Mouse (Mus musculus) embryonic facial prominence, embryonic 14.5 days (tissue): ENCODE results near the gene Zyx. TPM values are rescaled to one million over a fixed set of nuclear protein-coding genes. Genes with fewer than 3 reads are reported as not detected.

ENCODE experiments used
- ATAC-seq: fragments of 200-750 bp; cut with Nextera tagmentation; 2 replicates; pipeline ENCODE4 v1.8.0; 2017; ENCODE audit warnings: low read depth, moderate number of reproducible peaks, moderate TSS enrichment
- DNase-seq: peaks from one replicate; pipeline ENCODE4 v3.0.0-alpha.2; 2015; ENCODE audit warnings: low spot score
- H3K27ac ChIP-seq: fragments of 300-500 bp; sonication (generic); replicated peaks from 2 replicates; pipeline ENCODE4 v1.5.1; 2014; ENCODE audit warnings: low read depth, mild to moderate bottlenecking, low read length, moderate library complexity
- H3K27me3 ChIP-seq: fragments of 300-500 bp; sonication (generic); replicated peaks from 2 replicates; pipeline ENCODE4 v1.6.1; 2014; ENCODE audit warnings: low read length; ENCODE audit not compliant: control insufficient read depth, insufficient read depth
- H3K36me3 ChIP-seq: fragments of 300-500 bp; sonication (generic); 2 replicates; pipeline ENCODE4 v1.6.1; 2014; ENCODE audit warnings: low read length, mixed read lengths; ENCODE audit not compliant: control insufficient read depth, insufficient read depth
- H3K4me1 ChIP-seq: fragments of 300-500 bp; sonication (generic); 2 replicates; pipeline ENCODE4 v1.6.1; 2014; ENCODE audit warnings: antibody characterized with exemption, low read length; ENCODE audit not compliant: control insufficient read depth, insufficient read depth
- H3K4me2 ChIP-seq: fragments of 300-500 bp; sonication (generic); 2 replicates; pipeline ENCODE4 v1.6.1; 2014; ENCODE audit warnings: low read depth, mild to moderate bottlenecking, low read length, moderate library complexity, mixed read lengths
- H3K4me3 ChIP-seq: fragments of 300-500 bp; sonication (generic); 2 replicates; pipeline ENCODE4 v1.5.1; 2014; ENCODE audit warnings: low read depth, mild to moderate bottlenecking, low read length
- H3K9ac ChIP-seq: fragments of 300-500 bp; sonication (generic); 2 replicates; pipeline ENCODE4 v1.6.1; 2014; ENCODE audit warnings: low read depth, mild to moderate bottlenecking, low read length, moderate library complexity, mixed read lengths
- H3K9me3 ChIP-seq: fragments of 300-500 bp; sonication (generic); 2 replicates; pipeline ENCODE4 v1.6.1; 2016; ENCODE audit warnings: low read length; ENCODE audit not compliant: control insufficient read depth
- WGBS: fragments of 180-500 bp; shearing (Covaris S2); extraction: QIAGEN DNeasy Blood & Tissue Kit; methylation state at CpG from one replicate; pipeline ENCODE4 v1.1.7; 2014; 5-methylcytosine and 5-hydroxymethylcytosine counted together
- polyA plus RNA-seq: library from polyadenylated mRNA; unstranded; fragments of >200 nt; fragmentation: Nextera tagmentation; extraction: Ambion mirVana; gene quantifications from 2 replicates; pipeline ENCODE4 v1.2.1, GENCODE M21; 2014

The Zyx gene
- polyA plus RNA-seq, 1 experiment from 2014 or later: 156 TPM

DNA sequence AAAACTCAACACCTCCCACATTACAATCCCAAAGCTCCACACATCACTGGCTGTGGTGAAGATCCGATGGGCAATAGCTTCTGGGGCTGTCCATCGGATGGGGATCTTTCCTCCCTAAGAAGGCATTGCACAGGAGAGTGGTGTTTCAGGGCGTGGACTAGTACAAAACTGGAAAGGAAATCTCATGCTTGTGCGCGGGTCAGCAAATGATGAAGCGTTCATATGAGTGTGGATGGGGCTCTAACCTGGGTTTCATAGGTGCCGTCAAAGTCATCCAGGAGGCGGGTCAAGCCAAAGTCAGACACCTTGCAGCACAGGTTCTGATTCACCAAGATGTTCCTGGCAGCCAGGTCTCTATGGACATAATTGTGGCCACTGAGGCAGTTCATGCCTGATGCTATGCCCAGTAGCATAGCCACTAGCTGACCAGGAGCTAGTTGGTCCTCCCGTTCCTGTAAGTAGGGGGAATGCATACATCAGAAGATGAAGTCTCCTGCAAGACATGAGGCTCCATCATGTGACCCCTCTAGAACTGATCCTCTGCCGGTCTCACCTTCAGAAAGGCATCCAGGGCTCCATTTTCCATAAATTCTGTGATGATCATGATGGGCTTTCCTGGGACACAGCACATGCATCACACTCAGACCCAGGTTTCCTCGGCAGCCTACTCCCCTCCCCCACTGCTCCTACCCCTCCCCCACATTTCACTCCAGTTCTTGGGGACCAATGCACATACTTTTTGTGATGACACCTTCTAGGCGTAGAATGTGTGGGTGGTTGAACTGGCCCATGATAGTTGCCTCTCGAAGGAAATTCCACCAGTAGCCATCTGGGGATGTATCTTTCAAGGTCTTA lies 11.8 kb downstream of the Zyx start:
- peaks cover 51% of the 10 kb centered on the region for H3K36me3 ChIP-seq
- no peak overlapping the region for H3K4me2 ChIP-seq
- H3K27ac ChIP-seq: no peak overlapping the region
- H3K4me1 ChIP-seq: no peaks in the 10 kb centered on the region
- H3K9ac ChIP-seq: no peak overlapping the region
- H3K27me3 ChIP-seq: no peaks in the 10 kb centered on the region
- no peak overlapping the region for H3K4me3 ChIP-seq
- 88% methylated on average over 13 of the region's 13 CpGs for WGBS
- H3K9me3 ChIP-seq: no peaks in the 10 kb centered on the region
- DNase-seq: no peak
- no peak for ATAC-seq

DNA sequence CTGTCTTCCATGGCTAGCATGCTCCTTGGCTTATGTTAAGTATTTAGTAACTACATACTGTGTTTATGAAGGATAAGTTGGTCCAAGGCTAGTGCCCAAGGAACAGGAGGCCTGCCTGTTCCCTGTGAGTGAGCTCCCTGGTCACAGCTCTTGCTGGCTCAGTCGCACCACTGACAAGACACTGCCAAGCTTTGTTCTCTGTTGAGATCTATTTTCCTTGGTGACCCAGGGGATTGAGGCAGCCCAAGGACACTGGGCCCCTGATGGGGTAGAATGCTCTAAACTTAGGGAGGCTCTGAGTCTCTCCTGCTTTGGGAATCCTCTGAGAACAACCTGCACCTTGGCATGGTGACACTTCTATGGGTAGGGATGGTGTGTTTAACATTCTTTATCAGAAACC lies 12.6 kb downstream of the Zyx start:
- Histone ChIP-seq H3K9me3 (no peaks in the 10 kb centered on the region), H3K9ac (no peak overlapping the region), H3K4me3 (no peak overlapping the region), H3K4me2 (no peak overlapping the region), H3K27ac (no peak overlapping the region), H3K27me3 (no peaks in the 10 kb centered on the region), H3K4me1 (no peaks in the 10 kb centered on the region), H3K36me3 (peaks cover 43% of the 10 kb centered on the region)
- DNase-seq (no peak), ATAC-seq (no peak)
- 55% methylated on average over 1 of the region's 1 CpGs for WGBS

DNA sequence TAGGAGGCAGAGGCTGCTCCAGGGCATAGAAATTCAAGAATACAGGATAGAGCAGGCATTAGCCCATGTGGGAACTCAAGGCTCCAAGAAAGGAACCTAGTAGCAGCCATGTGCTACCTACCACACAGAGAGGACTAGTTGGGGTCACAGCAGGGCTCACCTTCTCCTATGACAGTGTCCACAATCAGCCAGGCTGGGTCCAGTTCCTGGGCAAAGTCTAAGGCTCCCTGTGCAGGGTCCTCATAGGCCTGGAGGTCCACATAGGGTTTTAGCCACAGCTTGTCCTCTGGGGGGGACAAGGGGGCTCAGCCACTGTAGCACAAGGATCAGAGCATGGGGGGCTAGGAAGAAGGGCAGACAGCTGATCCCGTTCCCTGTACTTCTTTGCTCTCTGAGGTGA lies 13.1 kb downstream of the Zyx start:
- Histone ChIP-seq H3K4me3 (no peak overlapping the region), H3K27ac (no peak overlapping the region), H3K27me3 (no peaks in the 10 kb centered on the region), H3K4me2 (no peak overlapping the region), H3K4me1 (no peaks in the 10 kb centered on the region), H3K36me3 (peaks cover 39% of the 10 kb centered on the region), H3K9me3 (no peaks in the 10 kb centered on the region), H3K9ac (no peak overlapping the region)
- DNase-seq: no peak
- WGBS: 82% methylated on average over 1 of the region's 1 CpGs
- no peak for ATAC-seq

DNA sequence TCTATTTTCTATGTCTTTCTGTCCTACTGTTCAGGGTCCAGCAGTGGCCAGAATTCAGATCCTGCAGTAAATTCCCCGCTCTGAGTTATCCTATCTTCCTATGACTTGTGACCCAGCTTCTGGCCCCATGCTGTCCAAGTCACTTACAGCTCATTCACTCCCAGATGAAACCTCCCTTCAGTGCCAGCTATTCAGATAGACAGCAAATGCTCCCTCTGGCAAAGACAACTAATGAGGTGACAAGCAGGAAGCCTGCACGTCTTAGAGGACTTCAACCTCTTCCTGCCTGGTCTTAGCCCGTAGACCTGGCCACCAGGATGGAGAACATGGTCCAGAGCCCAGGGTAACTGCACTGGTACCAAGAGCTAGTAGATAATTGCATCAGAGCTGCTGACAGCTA lies 13.5 kb downstream of the Zyx start:
- H3K9me3 ChIP-seq: no peaks in the 10 kb centered on the region
- H3K4me1 ChIP-seq: no peaks in the 10 kb centered on the region
- no peak overlapping the region for H3K27ac ChIP-seq
- peaks cover 34% of the 10 kb centered on the region for H3K36me3 ChIP-seq
- H3K9ac ChIP-seq: no peak overlapping the region
- H3K4me2 ChIP-seq: no peak overlapping the region
- ATAC-seq: no peak
- no peaks in the 10 kb centered on the region for H3K27me3 ChIP-seq
- 70% methylated on average over 3 of the region's 3 CpGs for WGBS
- no peak overlapping the region for H3K4me3 ChIP-seq
- no peak for DNase-seq

DNA sequence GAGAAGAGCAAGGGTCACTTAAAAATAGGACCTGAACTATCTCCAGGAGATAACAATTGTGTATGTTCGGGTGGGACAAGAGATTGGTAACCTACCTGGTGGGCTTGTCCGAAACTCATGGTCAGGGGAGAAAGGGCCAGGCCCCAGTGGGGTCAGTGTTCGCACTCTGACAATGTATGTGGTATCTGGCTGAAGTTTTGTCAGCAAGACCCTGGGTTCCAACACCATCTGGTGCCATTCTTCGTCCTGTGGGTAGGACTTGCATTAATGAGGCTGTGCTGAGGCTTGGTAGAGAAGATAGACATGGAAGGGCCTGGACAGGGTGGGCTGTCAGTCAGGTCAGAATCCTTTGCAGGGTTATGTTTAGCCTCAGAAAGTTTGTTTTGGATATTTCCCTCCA lies 14.6 kb downstream of the Zyx start:
- no peaks in the 10 kb centered on the region for H3K27me3 ChIP-seq
- no peaks in the 10 kb centered on the region for H3K9me3 ChIP-seq
- no peak overlapping the region for H3K4me3 ChIP-seq
- no peaks in the 10 kb centered on the region for H3K4me1 ChIP-seq
- WGBS: 87% methylated on average over 4 of the region's 4 CpGs
- no peak for ATAC-seq
- no peak overlapping the region for H3K27ac ChIP-seq
- H3K9ac ChIP-seq: no peak overlapping the region
- no peak for DNase-seq
- H3K36me3 ChIP-seq: peaks cover 23% of the 10 kb centered on the region
- no peak overlapping the region for H3K4me2 ChIP-seq

DNA sequence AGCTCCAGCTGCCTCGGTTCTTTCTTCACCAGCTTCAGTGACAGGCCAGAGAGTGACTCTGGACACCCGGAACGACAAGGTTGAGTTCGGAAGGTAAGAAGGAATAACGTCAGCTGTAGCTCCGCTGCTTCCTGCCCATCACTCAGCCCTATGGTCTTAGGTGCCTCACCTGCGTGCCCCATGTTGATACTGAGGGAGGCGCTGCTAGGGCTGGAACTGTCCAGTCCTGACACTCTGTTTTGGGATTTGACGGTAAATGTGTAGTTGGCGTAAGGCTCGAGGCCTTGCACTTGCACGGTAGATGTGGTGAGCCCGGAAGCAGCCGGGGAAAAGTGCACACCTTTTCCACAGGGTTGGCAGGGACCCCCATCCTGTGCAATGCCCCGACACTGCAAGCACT lies 15.2 kb downstream of the Zyx start:
- WGBS: 89% methylated on average over 15 of the region's 15 CpGs
- peaks cover 17% of the 10 kb centered on the region for H3K36me3 ChIP-seq
- H3K4me2 ChIP-seq: no peak overlapping the region
- H3K27ac ChIP-seq: no peak overlapping the region
- ATAC-seq (no peak), DNase-seq (no peak)
- H3K9me3 ChIP-seq: no peaks in the 10 kb centered on the region
- no peaks in the 10 kb centered on the region for H3K27me3 ChIP-seq
- no peak overlapping the region for H3K9ac ChIP-seq
- H3K4me3 ChIP-seq: no peak overlapping the region
- no peaks in the 10 kb centered on the region for H3K4me1 ChIP-seq

DNA sequence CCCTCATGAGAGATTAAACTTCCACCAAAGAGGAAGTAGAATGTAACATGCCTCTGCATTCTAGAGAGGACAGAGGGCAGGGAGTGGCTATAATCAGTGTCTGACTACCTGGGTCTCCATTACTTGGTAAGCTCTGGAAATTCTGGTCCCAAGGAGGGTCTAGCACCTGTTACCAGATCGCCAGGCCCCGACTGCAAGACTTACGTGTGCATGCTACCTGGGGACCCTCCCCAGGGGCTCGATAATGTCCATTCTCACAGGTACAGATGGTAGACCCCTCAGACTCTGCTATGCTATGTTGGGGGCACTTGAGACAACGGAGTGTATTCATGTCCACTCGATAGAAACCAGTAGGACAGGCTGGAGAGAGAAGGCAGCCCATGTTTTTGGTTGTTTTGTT lies 15.8 kb downstream of the Zyx start:
- H3K4me2 ChIP-seq: no peak overlapping the region
- H3K4me3 ChIP-seq: no peak overlapping the region
- no peaks in the 10 kb centered on the region for H3K9me3 ChIP-seq
- 92% methylated on average over 6 of the region's 6 CpGs for WGBS
- no peak for ATAC-seq
- H3K36me3 ChIP-seq: peaks cover 11% of the 10 kb centered on the region
- no peaks in the 10 kb centered on the region for H3K27me3 ChIP-seq
- H3K9ac ChIP-seq: no peak overlapping the region
- DNase-seq: no peak
- H3K4me1 ChIP-seq: 0 out of 2 replicates have a peak, but pooled peaks cover 3% of the 10 kb centered on the region
- no peak overlapping the region for H3K27ac ChIP-seq

DNA sequence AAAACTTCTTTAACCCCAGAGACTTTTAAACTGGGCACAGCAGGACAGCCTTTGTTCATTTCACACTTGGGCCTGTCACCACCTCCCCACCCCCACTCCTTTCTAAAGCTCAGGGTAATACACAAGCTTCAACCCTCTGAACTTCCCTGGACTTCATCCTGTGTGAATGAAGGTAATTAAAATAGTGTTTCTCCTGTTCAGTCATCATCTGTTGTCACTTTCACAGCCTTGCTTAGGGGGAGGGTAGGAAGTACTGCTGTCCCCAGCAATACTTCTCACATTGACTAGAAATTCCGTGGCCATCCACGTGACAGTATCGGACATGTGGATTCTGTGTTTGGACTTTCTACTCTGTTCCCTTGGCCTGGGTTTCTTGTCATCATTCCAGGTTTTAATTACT lies 20.4 kb downstream of the Zyx start:
- Histone ChIP-seq H3K9me3 (no peaks in the 10 kb centered on the region), H3K4me2 (no peak overlapping the region), H3K27ac (no peak overlapping the region), H3K4me1 (peaks cover 17% of the 10 kb centered on the region), H3K4me3 (no peak overlapping the region), H3K36me3 (no peaks in the 10 kb centered on the region), H3K27me3 (no peaks in the 10 kb centered on the region), H3K9ac (no peak overlapping the region)
- no peak for ATAC-seq
- 18% methylated on average over 3 of the region's 3 CpGs for WGBS
- DNase-seq: no peak
